Mouse (Mus musculus) adrenal gland (tissue): Measurements from ENCODE around the gene Olfr1100.

ENCODE experiments used
- intact Hi-C: fragments of 180-260 bp; cut with DNase I; formaldehyde crosslinking; loops from one replicate; pipeline ENCODE4 v1.15.1; 2025
- long read RNA-seq, 2 experiments: library from polyadenylated mRNA; unstranded; transcript quantifications; one replicate each; pipeline ENCODE4 v2.0.0; 2020; ENCODE audit warnings: borderline replicate concordance in 1 of 2; ENCODE audit not compliant: insufficient replicate concordance in 1 of 2

The Olfr1100 gene
- long read RNA-seq, experiment 1: 0 reads
- long read RNA-seq, experiment 2: 0 reads

GRCm38 (mm10) chr2:86979854-86980253, at the start of gene Olfr1100:
Olfr1100 (minus strand) TSS chr2:86979954.
- intact Hi-C loops: no loop called here

GRCm38 (mm10) chr2:87026980-87027379, 47.2 kb upstream of the Olfr1100 start, which contains the start of gene Olfr1104:
Olfr1104 (minus strand) TSS chr2:87027080.
- intact Hi-C loops: no loop called here

- intact Hi-C loops: no loop called here
Measured at GRCm38 (mm10) chr2:86998098-86998497, 18.3 kb upstream of the Olfr1100 start, which contains the start of gene Olfr1102. Olfr1102 (plus strand) TSS chr2:86998398.

GRCm38 (mm10) chr2:86991121-86991520, 11.4 kb upstream of the Olfr1100 start, which contains the start of gene Olfr1101:
Olfr1101 (minus strand) TSS chr2:86991221.
- intact Hi-C loops: no loop called here

GRCm38 (mm10) chr2:86960593-86960992, 19.2 kb downstream of the Olfr1100 start, which contains the start of gene Olfr1099:
Olfr1099 (minus strand) TSS chr2:86960693.
- intact Hi-C loops: no loop called here

- intact Hi-C loops: no loop called here
Measured at GRCm38 (mm10) chr2:86926557-86926956, 53.2 kb downstream of the Olfr1100 start.
